Mouse (Mus musculus) fat pad, adult 2 months (tissue): ENCODE results near the gene Prkar1a.

Experiments used
- DNase-seq: peaks from one replicate; pipeline ENCODE4 v3.0.0-alpha.2; 2011; ENCODE audit warnings: low read depth, low spot score; ENCODE audit errors: extremely low read depth

Gene Prkar1a

GRCm38 (mm10) chr11:109672396-109672795 lies 23.2 kb downstream of the Prkar1a start:
- DNase-seq, result no peak

- DNase-seq, result no peak
Measured at GRCm38 (mm10) chr11:109672881-109673739, 23.9 kb downstream of the Prkar1a start.

- no peak for DNase-seq
Measured at GRCm38 (mm10) chr11:109673741-109674140, 24.5 kb downstream of the Prkar1a start.

- no peak for DNase-seq
Measured at GRCm38 (mm10) chr11:109674542-109674941, 25.3 kb downstream of the Prkar1a start.

- no peak for DNase-seq
Measured at GRCm38 (mm10) chr11:109675208-109675607, 26.0 kb downstream of the Prkar1a start.

GRCm38 (mm10) chr11:109675771-109676170 lies 26.6 kb downstream of the Prkar1a start:
- DNase-seq, result no peak

GRCm38 (mm10) chr11:109676621-109677373 lies 27.6 kb downstream of the Prkar1a start:
- no peak for DNase-seq

- no peak for DNase-seq
Measured at GRCm38 (mm10) chr11:109678291-109678690, 29.1 kb downstream of the Prkar1a start.

- no peak for DNase-seq
Measured at GRCm38 (mm10) chr11:109680934-109681333, 31.7 kb downstream of the Prkar1a start.

GRCm38 (mm10) chr11:109681556-109681955 lies 32.4 kb downstream of the Prkar1a start:
- DNase-seq, result no peak

GRCm38 (mm10) chr11:109682221-109682620 lies 33.0 kb downstream of the Prkar1a start:
- no peak for DNase-seq

GRCm38 (mm10) chr11:109689539-109689938 lies 40.3 kb downstream of the Prkar1a start:
- DNase-seq, result no peak

GRCm38 (mm10) chr11:109692737-109693136 lies 43.5 kb downstream of the Prkar1a start:
- DNase-seq, result no peak

GRCm38 (mm10) chr11:109696519-109696918 lies 47.3 kb downstream of the Prkar1a start:
- no peak for DNase-seq

GRCm38 (mm10) chr11:109697089-109697643 lies 48.0 kb downstream of the Prkar1a start:
- no peak for DNase-seq

- DNase-seq, result no peak
Measured at GRCm38 (mm10) chr11:109698740-109699139, 49.5 kb downstream of the Prkar1a start.

GRCm38 (mm10) chr11:109699784-109700183 lies 50.6 kb downstream of the Prkar1a start:
- no peak for DNase-seq

GRCm38 (mm10) chr11:109700761-109701160 lies 51.6 kb downstream of the Prkar1a start:
- no peak for DNase-seq

- DNase-seq, result no peak
Measured at GRCm38 (mm10) chr11:109702031-109702815, 53.0 kb downstream of the Prkar1a start.

GRCm38 (mm10) chr11:109703845-109704244 lies 54.6 kb downstream of the Prkar1a start:
- no peak for DNase-seq
